Mouse (Mus musculus) NIH3T3 (cell line): ENCODE results near the gene Skp2.
A peak's percentile ranks its signal among the peaks of the same experiment; 100 is the strongest.

Experiments
- DNase-seq: peaks from one replicate; pipeline ENCODE4 v3.0.0-alpha.2; 2012; ENCODE audit warnings: low read depth

The Skp2 gene

GRCm38 (mm10) chr15:9074671-9075070 lies 80.6 kb downstream of the Skp2 start:
- DNase-seq = peak; percentile 88

GRCm38 (mm10) chr15:9074139-9074538 lies 81.1 kb downstream of the Skp2 start:
- no peak for DNase-seq

- no peak for DNase-seq
Observed at GRCm38 (mm10) chr15:9073684-9074083, 81.5 kb downstream of the Skp2 start.

GRCm38 (mm10) chr15:9073067-9073608 lies 82.1 kb downstream of the Skp2 start:
- DNase-seq = peak; percentile 12

GRCm38 (mm10) chr15:9072630-9073029 lies 82.6 kb downstream of the Skp2 start:
- DNase-seq = peak; percentile 80

GRCm38 (mm10) chr15:9071556-9072544 lies 83.4 kb downstream of the Skp2 start:
- peak; percentile 38 for DNase-seq

- peak; percentile 100 for DNase-seq
Observed at GRCm38 (mm10) chr15:9070912-9071555, 84.2 kb downstream of the Skp2 start, which contains the start of gene Nadk2. Gene Nadk2, plus strand, starts transcription at chr15:9071260.

- DNase-seq = peak; percentile 43
Observed at GRCm38 (mm10) chr15:9070353-9070752, 84.9 kb downstream of the Skp2 start.

- DNase-seq = no peak
Observed at GRCm38 (mm10) chr15:9068881-9069280, 86.3 kb downstream of the Skp2 start.
